Mouse (Mus musculus) heart, postnatal 0 days (tissue): ENCODE measurements at regions not wholly inside any gene's neighbourhood (a gene's known extent, or its start where the extent isn't known, plus 50 kb on each side); places are given as distances from the start of the nearest gene placed in this dataset.

Experiments
- ATAC-seq: fragments of 200-750 bp; cut with Nextera tagmentation; 2 replicates; pipeline ENCODE4 v1.8.0; 2017; ENCODE audit warnings: low read depth, moderate number of reproducible peaks, moderate library complexity; ENCODE audit not compliant: insufficient read depth
- DNase-seq: peaks from one replicate; pipeline ENCODE4 v3.0.0-alpha.2; 2016; ENCODE audit warnings: low spot score
- H3K27ac ChIP-seq: fragments of 300-500 bp; sonication (generic); 2 replicates; pipeline ENCODE4 v1.5.1; 2014; ENCODE audit warnings: low read depth, mild to moderate bottlenecking
- H3K27me3 ChIP-seq: fragments of 300-500 bp; sonication (generic); 2 replicates; pipeline ENCODE4 v1.6.1; 2014; ENCODE audit warnings: low read length, mixed read lengths; ENCODE audit not compliant: control insufficient read depth, insufficient read depth
- H3K36me3 ChIP-seq: fragments of 300-500 bp; sonication (generic); replicated peaks from 2 replicates; pipeline ENCODE4 v1.6.1; 2014; ENCODE audit warnings: low read length, mixed read lengths; ENCODE audit not compliant: control insufficient read depth, insufficient read depth
- H3K4me1 ChIP-seq: fragments of 300-500 bp; sonication (generic); 2 replicates; pipeline ENCODE4 v1.6.1; 2014; ENCODE audit warnings: antibody characterized with exemption; ENCODE audit not compliant: control insufficient read depth, insufficient read depth
- H3K4me2 ChIP-seq: fragments of 300-500 bp; sonication (generic); 2 replicates; pipeline ENCODE4 v1.6.1; 2014; ENCODE audit warnings: low read depth, mild to moderate bottlenecking, low read length, moderate library complexity
- H3K4me3 ChIP-seq: fragments of 300-500 bp; sonication (generic); 2 replicates; pipeline ENCODE4 v1.5.1; 2014; ENCODE audit warnings: low read depth, low read length
- H3K9ac ChIP-seq: fragments of 300-500 bp; sonication (generic); replicated peaks from 2 replicates; pipeline ENCODE4 v1.6.1; 2014; ENCODE audit warnings: low read depth, low read length, mixed read lengths
- H3K9me3 ChIP-seq: fragments of 300-500 bp; sonication (generic); replicated peaks from 2 replicates; pipeline ENCODE4 v1.6.1; 2016; ENCODE audit warnings: low read length; ENCODE audit not compliant: control insufficient read depth
- CTCF ChIP-seq: IDR thresholded peaks from 2 replicates; pipeline ENCODE4 v1.5.1; 2016; ENCODE audit warnings: antibody characterized with exemption, control low read depth, low read depth
- EP300 ChIP-seq: IDR thresholded peaks from 2 replicates; pipeline ENCODE4 v1.6.1; 2016; ENCODE audit warnings: antibody characterized with exemption, low read depth
- WGBS: fragments of 180-500 bp; shearing (Covaris S2); extraction: QIAGEN DNeasy Blood & Tissue Kit; methylation state at CpG from one replicate; pipeline ENCODE4 v1.1.7; 2014; 5-methylcytosine and 5-hydroxymethylcytosine counted together

DNA sequence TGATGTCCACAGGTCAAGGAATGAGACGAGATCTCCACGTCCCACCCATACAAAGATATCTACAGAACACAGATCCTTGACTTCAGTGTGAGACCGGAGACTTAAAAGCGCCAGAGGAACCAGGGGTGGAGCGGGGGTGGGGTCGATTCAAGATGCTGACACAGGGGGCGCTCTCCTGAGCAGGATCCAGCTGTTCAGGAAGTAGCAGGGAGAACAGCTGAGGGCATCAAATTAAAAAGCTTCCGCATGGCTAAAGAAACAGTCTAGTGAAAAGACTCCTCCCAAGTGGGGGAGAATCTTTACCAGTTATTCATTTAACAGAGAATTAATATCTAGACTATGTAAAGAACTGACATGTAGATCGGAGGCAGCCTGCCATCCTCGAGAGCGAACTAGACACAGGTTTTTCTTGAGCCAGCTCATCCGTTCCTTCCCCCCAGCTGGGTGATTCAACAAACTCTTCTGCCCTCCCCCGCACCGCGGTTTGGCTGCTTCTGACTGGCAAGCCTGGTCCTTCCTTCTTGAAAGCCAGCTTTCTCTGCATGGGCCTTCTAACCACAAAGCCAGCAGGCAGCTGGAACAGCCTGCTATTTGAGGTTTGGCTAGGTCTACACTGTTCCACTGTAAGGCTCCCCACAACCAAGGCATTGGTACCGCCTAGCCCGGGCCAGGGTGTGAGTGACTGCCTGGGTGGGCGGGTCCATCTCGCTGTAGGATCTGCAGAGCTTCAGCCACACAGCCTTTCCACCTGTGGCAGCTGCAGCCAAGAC lies 218.6 kb downstream of the Uaca start:
- Histone ChIP-seq H3K9me3 (0 out of 2 replicates have a peak, but pooled peaks cover 8% of the 10 kb centered on the region), H3K9ac (no peak overlapping the region), H3K36me3 (no peaks in the 10 kb centered on the region), H3K27ac (no peak overlapping the region), H3K4me2 (no peak overlapping the region), H3K4me1 (no peaks in the 10 kb centered on the region), H3K27me3 (peaks cover 15% of the 10 kb centered on the region), H3K4me3 (no peak overlapping the region)
- ATAC-seq, result no peak
- TF ChIP-seq EP300 (no peak), CTCF (no peak)
- 62% methylated on average over 19 of the region's 19 CpGs for WGBS
- DNase-seq, result no peak

DNA sequence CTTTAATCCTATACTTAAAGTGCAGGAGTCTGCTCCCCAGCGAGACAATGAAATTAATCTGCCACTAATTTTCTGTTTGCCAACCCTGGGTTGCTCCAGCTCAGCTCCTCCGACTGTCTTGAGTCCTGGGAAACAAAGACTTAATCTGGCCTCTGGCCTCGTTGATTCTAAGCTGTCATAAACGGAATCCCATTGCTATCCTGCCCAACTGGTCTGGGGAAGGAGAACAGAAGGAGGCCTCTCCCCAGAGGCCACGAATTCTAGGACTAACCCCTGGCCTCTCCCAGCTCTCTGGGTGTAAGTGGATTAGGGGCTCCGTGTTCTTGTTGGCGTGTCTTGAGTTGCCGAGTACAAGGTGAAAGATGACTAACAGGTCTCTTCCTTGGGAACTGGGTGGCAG lies 219.8 kb downstream of the Uaca start:
- no peaks in the 10 kb centered on the region for H3K4me1 ChIP-seq
- TF ChIP-seq EP300 (no peak), CTCF (no peak)
- no peaks in the 10 kb centered on the region for H3K36me3 ChIP-seq
- H3K27ac ChIP-seq, result no peak overlapping the region
- no peak overlapping the region for H3K4me2 ChIP-seq
- H3K27me3 ChIP-seq, result peaks cover 22% of the 10 kb centered on the region
- no peak overlapping the region for H3K4me3 ChIP-seq
- H3K9ac ChIP-seq, result no peak overlapping the region
- DNase-seq (no peak), ATAC-seq (no peak)
- WGBS, result 80% methylated on average over 8 of the region's 8 CpGs
- H3K9me3 ChIP-seq, result 0 out of 2 replicates have a peak, but pooled peaks cover 8% of the 10 kb centered on the region

DNA sequence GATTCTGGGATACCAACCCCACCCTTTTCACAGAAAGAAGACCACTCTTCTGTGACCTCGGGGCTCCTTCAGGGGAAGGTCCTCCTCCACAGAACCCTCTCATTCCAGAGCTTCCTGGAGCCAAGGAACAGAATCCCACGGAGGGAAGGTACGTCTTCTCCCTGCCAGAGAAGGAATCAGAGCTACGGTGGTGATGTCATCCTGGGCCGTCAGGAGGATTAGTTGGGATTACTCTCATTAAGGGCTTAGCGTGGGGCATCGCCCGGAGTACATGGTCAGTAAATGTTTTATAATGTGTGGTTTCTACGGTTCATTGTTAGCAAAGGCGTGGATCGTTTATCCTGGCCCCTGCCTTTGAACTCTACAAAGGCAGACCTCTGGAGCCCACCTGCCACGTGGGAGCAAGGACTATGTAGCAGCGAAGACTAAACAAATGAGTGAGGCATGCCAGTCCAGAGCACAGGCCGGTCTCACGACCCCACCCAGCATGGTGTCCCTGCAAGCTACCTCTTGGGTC lies 221.1 kb downstream of the Uaca start:
- Histone ChIP-seq H3K27me3 (peaks cover 23% of the 10 kb centered on the region), H3K27ac (no peak overlapping the region), H3K9me3 (0 out of 2 replicates have a peak, but pooled peaks cover 8% of the 10 kb centered on the region), H3K4me3 (no peak overlapping the region), H3K4me2 (no peak overlapping the region), H3K9ac (no peak overlapping the region), H3K36me3 (no peaks in the 10 kb centered on the region), H3K4me1 (no peaks in the 10 kb centered on the region)
- 68% methylated on average over 15 of the region's 15 CpGs for WGBS
- TF ChIP-seq CTCF (no peak), EP300 (no peak)
- no peak for DNase-seq
- ATAC-seq, result no peak

DNA sequence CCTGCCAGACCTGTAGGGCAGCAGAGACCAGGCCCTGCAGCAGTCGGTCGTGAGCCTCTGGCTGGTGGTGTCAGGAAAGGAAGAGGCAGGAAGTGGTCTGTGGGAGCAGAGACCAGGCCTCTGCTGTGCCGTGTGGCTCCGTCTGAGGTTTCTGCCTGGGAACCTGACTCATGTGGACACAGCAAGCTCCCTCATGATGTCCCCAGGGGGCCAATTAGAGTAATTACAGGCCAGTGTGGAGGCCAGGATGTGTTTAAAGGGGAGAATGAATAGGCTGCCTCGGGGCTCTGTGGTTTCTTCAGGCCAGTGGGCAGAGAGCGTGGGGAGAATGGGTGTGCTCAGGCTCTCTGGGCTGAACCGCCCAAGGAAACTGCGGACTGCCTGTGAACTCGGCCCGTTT lies 222.3 kb downstream of the Uaca start:
- no peak for TF ChIP-seq EP300
- TF ChIP-seq CTCF, result no peak

DNA sequence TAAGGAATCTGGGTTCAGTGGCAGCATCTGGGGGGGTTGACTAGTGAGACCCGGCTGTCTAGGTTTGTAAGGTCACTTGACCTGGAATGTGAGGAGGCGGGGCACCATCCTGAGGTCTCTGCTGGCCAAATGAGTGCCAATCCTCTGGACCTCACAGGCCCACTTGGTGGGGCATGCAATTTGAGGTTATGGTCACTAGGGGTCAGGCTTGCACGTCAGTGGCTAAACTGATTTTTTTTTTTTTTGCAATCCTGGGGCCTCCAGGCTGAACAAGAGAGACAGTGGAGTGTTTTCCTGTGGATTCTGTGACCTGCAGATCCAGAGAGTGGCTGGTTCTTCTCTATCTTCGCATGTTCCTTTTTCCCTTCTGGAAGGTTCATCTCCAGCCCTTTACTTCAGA lies 225.6 kb downstream of the Uaca start:
- Histone ChIP-seq H3K4me2 (no peak overlapping the region), H3K27me3 (peaks cover 30% of the 10 kb centered on the region), H3K9me3 (no peaks in the 10 kb centered on the region; the same call in 1 of the 2 replicates), H3K4me1 (no peaks in the 10 kb centered on the region), H3K9ac (no peak overlapping the region), H3K27ac (no peak overlapping the region), H3K36me3 (no peaks in the 10 kb centered on the region), H3K4me3 (no peak overlapping the region)
- ATAC-seq (no peak), DNase-seq (no peak)
- 46% methylated on average over 4 of the region's 4 CpGs for WGBS
- TF ChIP-seq CTCF, result peak; percentile 30
- TF ChIP-seq EP300, result no peak

More for the DNA sequence above, 222.3 kb downstream of the Uaca start:
- ATAC-seq (no peak), DNase-seq (no peak)
- Histone ChIP-seq H3K27ac (no peak overlapping the region), H3K9me3 (peaks cover 4% of the 10 kb centered on the region; the same call in 1 of the 2 replicates), H3K4me2 (no peak overlapping the region), H3K4me1 (no peaks in the 10 kb centered on the region), H3K36me3 (no peaks in the 10 kb centered on the region), H3K9ac (no peak overlapping the region), H3K4me3 (no peak overlapping the region), H3K27me3 (peaks cover 23% of the 10 kb centered on the region)
- 50% methylated on average over 10 of the region's 10 CpGs for WGBS

DNA sequence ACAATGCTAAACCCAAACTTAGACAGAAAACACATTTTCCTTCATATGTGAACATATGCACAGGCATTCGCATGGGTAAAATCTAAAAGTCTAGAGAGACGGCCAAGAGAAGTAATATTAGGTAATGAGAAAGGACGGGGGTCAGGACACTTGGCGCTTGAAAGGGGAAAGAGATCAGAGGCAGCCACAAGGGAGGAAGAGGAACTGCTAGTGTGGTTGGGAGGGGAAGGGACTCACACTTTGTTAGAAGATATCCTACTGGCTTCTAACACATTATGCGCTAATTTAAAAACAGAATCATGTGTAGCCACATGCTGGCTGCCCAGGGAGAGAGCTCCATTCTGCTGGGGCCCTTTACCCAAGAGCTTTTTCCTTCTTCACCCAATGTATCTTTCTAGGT lies 227.5 kb downstream of the Uaca start:
- no peaks in the 10 kb centered on the region for H3K36me3 ChIP-seq
- TF ChIP-seq CTCF (no peak), EP300 (no peak)
- 78% methylated on average over 5 of the region's 5 CpGs for WGBS

More for the DNA sequence above, 227.5 kb downstream of the Uaca start:
- no peak overlapping the region for H3K27ac ChIP-seq
- H3K9ac ChIP-seq, result no peak overlapping the region
- H3K4me2 ChIP-seq, result no peak overlapping the region
- ATAC-seq, result no peak
- DNase-seq, result no peak
- peaks cover 39% of the 10 kb centered on the region for H3K27me3 ChIP-seq
- H3K9me3 ChIP-seq, result no peaks in the 10 kb centered on the region; the same call in 1 of the 2 replicates
- H3K4me3 ChIP-seq, result no peak overlapping the region
- H3K4me1 ChIP-seq, result no peaks in the 10 kb centered on the region
